Mouse (Mus musculus): Measurements from ENCODE around the gene Spred1. TPM values are rescaled to one million over a fixed set of nuclear protein-coding genes. Genes with fewer than 3 reads are reported as not detected.

The Spred1 gene
- 5.0 and 5.4 TPM in 2 replicates for polyA plus RNA-seq (2012; rRNA removed; ENCODE audit: low replicate concordance)

GRCm38 (mm10) chr2:117121212-117121983 lies at the start of gene Spred1:
TSS of gene Spred1 (plus strand) at chr2:117121374.

Other genes starting within 250 kb of the Spred1 start
- not detected in 2 replicates for gene Tmco5, start 242.7 kb upstream of the Spred1 start, polyA plus RNA-seq (2012; rRNA removed; ENCODE audit: low replicate concordance)
- gene Fam98b, start 128.4 kb downstream of the Spred1 start, polyA plus RNA-seq (2012; rRNA removed; ENCODE audit: low replicate concordance), result 2.1 and 5.3 TPM in 2 replicates
- 12.4 and 15.8 TPM in 2 replicates for gene Rasgrp1, start 221.6 kb downstream of the Spred1 start, polyA plus RNA-seq (2012; rRNA removed; ENCODE audit: low replicate concordance)

All from mammary gland, adult 2 months (tissue).